Mouse (Mus musculus) forebrain, embryonic 16.5 days (tissue): ENCODE measurements around the gene Scn1a. TPM values are rescaled to one million over a fixed set of nuclear protein-coding genes. Genes with fewer than 3 reads are reported as not detected.

Source experiments
- ATAC-seq: fragments of 200-750 bp; cut with Nextera tagmentation; 2 replicates; pipeline ENCODE4 v1.8.0; 2017; ENCODE audit warnings: mild to moderate bottlenecking, moderate library complexity
- H3K27ac ChIP-seq: fragments of 300-500 bp; sonication (generic); 2 replicates; pipeline ENCODE4 v1.5.1; 2014; ENCODE audit warnings: low read length, control low read depth
- H3K27me3 ChIP-seq: fragments of 300-500 bp; sonication (generic); replicated peaks from 2 replicates; pipeline ENCODE4 v1.6.1; 2014; ENCODE audit warnings: low read length; ENCODE audit not compliant: control insufficient read depth, insufficient read depth
- H3K36me3 ChIP-seq: fragments of 300-500 bp; sonication (generic); 2 replicates; pipeline ENCODE4 v1.6.1; 2014; ENCODE audit not compliant: control insufficient read depth, insufficient read depth
- H3K4me1 ChIP-seq: fragments of 300-500 bp; sonication (generic); replicated peaks from 2 replicates; pipeline ENCODE4 v1.6.1; 2014; ENCODE audit warnings: low read length; ENCODE audit not compliant: control insufficient read depth, insufficient read depth
- H3K4me2 ChIP-seq: fragments of 300-500 bp; sonication (generic); 2 replicates; pipeline ENCODE4 v1.6.1; 2014; ENCODE audit warnings: mild to moderate bottlenecking, low read length, control low read depth
- H3K4me3 ChIP-seq: fragments of 300-500 bp; sonication (generic); replicated peaks from 2 replicates; pipeline ENCODE4 v1.5.1; 2014; ENCODE audit warnings: mild to moderate bottlenecking, low read length, control low read depth
- H3K9ac ChIP-seq: fragments of 300-500 bp; sonication (generic); replicated peaks from 2 replicates; pipeline ENCODE4 v1.6.1; 2014; ENCODE audit warnings: low read depth, low read length, control low read depth
- H3K9me3 ChIP-seq: fragments of 300-500 bp; sonication (generic); 2 replicates; pipeline ENCODE4 v1.6.1; 2016; ENCODE audit warnings: low read length; ENCODE audit not compliant: control insufficient read depth
- whole genome bisulfite sequencing: fragments of 180-500 bp; shearing (Covaris S2); extraction: QIAGEN DNeasy Blood & Tissue Kit; methylation state at CpG from one replicate; pipeline ENCODE4 v1.1.7; 2014; 5-methylcytosine and 5-hydroxymethylcytosine counted together
- polyA plus RNA-seq: library from polyadenylated mRNA; unstranded; fragments of >200 nt; fragmentation: Nextera tagmentation; extraction: Ambion mirVana; gene quantifications from 2 replicates; pipeline ENCODE4 v1.2.1, GENCODE M21; 2015

The Scn1a gene
- polyA plus RNA-seq = 12.3 and 13.6 TPM in 2 replicates

GRCm38 (mm10) chr2:66440711-66441110 lies at the start of gene Scn1a:
Gene Scn1a, minus strand, starts transcription at chr2:66440840.
- WGBS = 14% methylated on average over 7 of the region's 7 CpGs
- Histone ChIP-seq H3K9me3 (no peaks in the 10 kb centered on the region), H3K9ac (peak within 1 kb of the TSS; percentile 55), H3K36me3 (no peaks in the 10 kb centered on the region), H3K27ac (no peak within 1 kb of the TSS), H3K4me1 (peaks cover 15% of the 10 kb centered on the region; the same call in 1 of the 2 replicates), H3K27me3 (no peaks in the 10 kb centered on the region), H3K4me3 (peak within 1 kb of the TSS; percentile 43), H3K4me2 (peak within 1 kb of the TSS; percentile 82)
- ATAC-seq = no peak; the same call in 1 of the 2 replicates

DNA sequence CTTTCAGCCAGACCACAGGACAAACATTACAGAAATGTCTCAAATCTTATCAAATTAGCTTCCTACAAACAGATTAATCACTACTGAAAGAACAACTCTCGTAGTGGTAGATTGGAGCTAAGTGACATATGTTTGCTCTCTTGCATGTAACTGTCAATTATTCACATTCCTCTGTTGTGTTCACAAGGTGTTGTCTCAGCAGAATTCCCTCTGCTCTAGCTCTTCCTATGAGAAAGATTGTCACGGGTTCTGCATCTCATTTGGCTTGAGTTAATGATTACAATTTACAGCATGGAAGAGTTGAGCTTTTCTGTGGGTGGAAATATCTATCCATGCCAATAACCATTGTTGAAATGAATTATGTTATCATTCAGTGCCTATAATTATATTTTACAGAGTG lies 37.8 kb upstream of the Scn1a start:
- Histone ChIP-seq H3K9me3 (no peaks in the 10 kb centered on the region), H3K9ac (no peak overlapping the region), H3K36me3 (no peaks in the 10 kb centered on the region), H3K27ac (no peak overlapping the region), H3K4me3 (no peak overlapping the region), H3K27me3 (no peaks in the 10 kb centered on the region), H3K4me2 (no peak overlapping the region), H3K4me1 (no peaks in the 10 kb centered on the region)
- ATAC-seq = no peak
- WGBS = 61% methylated on average over 2 of the region's 2 CpGs

DNA sequence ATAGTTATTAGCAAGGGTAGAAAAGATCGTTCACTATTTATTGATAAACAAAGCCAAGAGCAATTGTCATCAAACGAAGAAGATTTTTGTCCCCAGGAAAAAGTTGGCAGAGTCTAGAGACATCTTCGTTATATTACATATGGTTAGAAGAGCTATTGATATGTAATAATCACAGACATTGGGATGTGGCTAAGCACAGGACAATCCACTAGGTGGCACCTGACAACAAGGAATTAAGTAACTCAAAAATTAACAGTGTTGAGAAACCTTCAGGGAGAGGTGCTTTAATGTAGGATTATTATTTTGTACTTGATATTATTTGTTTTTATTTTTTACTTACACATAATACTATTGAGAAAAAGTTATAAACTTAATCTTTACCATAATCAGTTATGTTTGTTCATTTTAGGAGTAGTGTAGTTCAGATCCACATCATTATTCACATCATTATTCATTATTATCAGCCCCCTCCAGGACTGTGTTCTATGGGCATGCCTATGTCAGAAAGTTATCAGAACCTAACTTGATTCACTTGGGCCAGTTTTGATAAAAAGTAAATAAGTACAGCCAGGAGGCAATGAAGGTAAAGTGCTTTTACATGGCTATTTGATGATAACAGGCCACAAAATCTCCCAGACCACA lies 32.7 kb upstream of the Scn1a start:
- WGBS = 48% methylated on average over 3 of the region's 3 CpGs
- Histone ChIP-seq H3K4me1 (no peaks in the 10 kb centered on the region), H3K36me3 (no peaks in the 10 kb centered on the region), H3K9me3 (no peaks in the 10 kb centered on the region), H3K27me3 (no peaks in the 10 kb centered on the region), H3K4me2 (no peak overlapping the region), H3K9ac (no peak overlapping the region), H3K4me3 (no peak overlapping the region), H3K27ac (no peak overlapping the region)
- ATAC-seq = peak; percentile 82

- H3K4me3 ChIP-seq = no peak overlapping the region
- H3K27ac ChIP-seq = no peak overlapping the region
- no peak overlapping the region for H3K9ac ChIP-seq
- WGBS = 96% methylated on average over 3 of the region's 3 CpGs
- ATAC-seq = no peak
- H3K36me3 ChIP-seq = no peaks in the 10 kb centered on the region
- no peaks in the 10 kb centered on the region for H3K9me3 ChIP-seq
- H3K4me2 ChIP-seq = no peak overlapping the region
- H3K27me3 ChIP-seq = no peaks in the 10 kb centered on the region
- no peaks in the 10 kb centered on the region for H3K4me1 ChIP-seq
These were observed 24.8 kb upstream of the Scn1a start for GRCm38 (mm10) chr2:66465484-66465883.

GRCm38 (mm10) chr2:66464874-66465458 lies 24.3 kb upstream of the Scn1a start:
- no peak overlapping the region for H3K4me2 ChIP-seq
- no peak overlapping the region for H3K27ac ChIP-seq
- H3K36me3 ChIP-seq = no peaks in the 10 kb centered on the region
- H3K4me1 ChIP-seq = no peaks in the 10 kb centered on the region
- H3K4me3 ChIP-seq = no peak overlapping the region
- no peaks in the 10 kb centered on the region for H3K9me3 ChIP-seq
- H3K9ac ChIP-seq = no peak overlapping the region
- H3K27me3 ChIP-seq = no peaks in the 10 kb centered on the region
- 93% methylated on average over 2 of the region's 2 CpGs for WGBS
- ATAC-seq = no peak

DNA sequence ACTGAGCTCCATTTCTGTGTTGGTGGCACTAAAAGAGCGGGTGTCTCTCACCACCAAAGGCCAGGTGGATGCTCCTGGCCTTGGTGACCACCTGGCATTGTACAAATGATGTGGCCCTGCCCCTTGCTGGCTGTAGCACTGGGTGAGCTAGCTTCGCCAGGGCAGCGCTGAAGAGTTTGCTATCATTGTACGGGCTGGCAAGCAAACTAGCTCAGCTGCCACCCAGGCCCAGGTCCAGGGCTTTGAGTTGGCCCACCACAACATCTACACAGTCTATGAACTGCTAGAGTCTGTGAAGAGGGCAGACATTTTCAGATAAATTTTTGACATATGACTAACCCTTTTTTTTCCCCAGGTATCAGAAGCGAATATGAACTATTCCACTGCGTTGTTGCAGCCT lies 23.3 kb upstream of the Scn1a start:
- Histone ChIP-seq H3K27me3 (no peaks in the 10 kb centered on the region), H3K4me2 (no peak overlapping the region), H3K4me3 (no peak overlapping the region), H3K27ac (no peak overlapping the region), H3K9me3 (no peaks in the 10 kb centered on the region), H3K9ac (no peak overlapping the region), H3K4me1 (no peaks in the 10 kb centered on the region), H3K36me3 (no peaks in the 10 kb centered on the region)
- no peak for ATAC-seq
- WGBS = 91% methylated on average over 6 of the region's 6 CpGs

- Histone ChIP-seq H3K9ac (no peak overlapping the region), H3K4me3 (no peak overlapping the region), H3K4me1 (no peaks in the 10 kb centered on the region), H3K4me2 (no peak overlapping the region), H3K27ac (no peak overlapping the region), H3K36me3 (no peaks in the 10 kb centered on the region), H3K9me3 (no peaks in the 10 kb centered on the region), H3K27me3 (no peaks in the 10 kb centered on the region)
- ATAC-seq = no peak
- WGBS = 94% methylated on average over 1 of the region's 1 CpGs
These were observed 21.8 kb upstream of the Scn1a start for GRCm38 (mm10) chr2:66462458-66462857.

- Histone ChIP-seq H3K36me3 (no peaks in the 10 kb centered on the region), H3K4me1 (peaks cover 15% of the 10 kb centered on the region; the same call in 1 of the 2 replicates), H3K27me3 (no peaks in the 10 kb centered on the region), H3K9me3 (no peaks in the 10 kb centered on the region), H3K27ac (no peak overlapping the region), H3K9ac (peak overlapping the region; percentile 55), H3K4me2 (peak overlapping the region; percentile 82), H3K4me3 (peak overlapping the region; percentile 43)
- WGBS = 5% methylated on average over 21 of the region's 21 CpGs
- peak; percentile 78 for ATAC-seq
These were observed 722 bp downstream of the Scn1a start for GRCm38 (mm10) chr2:66439764-66440471.

- H3K36me3 ChIP-seq = no peaks in the 10 kb centered on the region
- H3K4me2 ChIP-seq = no peak overlapping the region
- H3K4me1 ChIP-seq = peaks cover 15% of the 10 kb centered on the region; the same call in 1 of the 2 replicates
- no peak overlapping the region for H3K4me3 ChIP-seq
- H3K27ac ChIP-seq = no peak overlapping the region
- H3K9me3 ChIP-seq = no peaks in the 10 kb centered on the region
- 53% methylated on average over 3 of the region's 3 CpGs for WGBS
- no peak for ATAC-seq
- no peak overlapping the region for H3K9ac ChIP-seq
- H3K27me3 ChIP-seq = no peaks in the 10 kb centered on the region
These were observed 4.4 kb downstream of the Scn1a start for GRCm38 (mm10) chr2:66436286-66436685.
